Mouse (Mus musculus): ENCODE measurements around the gene Sapcd2.

The Sapcd2 gene

DNA sequence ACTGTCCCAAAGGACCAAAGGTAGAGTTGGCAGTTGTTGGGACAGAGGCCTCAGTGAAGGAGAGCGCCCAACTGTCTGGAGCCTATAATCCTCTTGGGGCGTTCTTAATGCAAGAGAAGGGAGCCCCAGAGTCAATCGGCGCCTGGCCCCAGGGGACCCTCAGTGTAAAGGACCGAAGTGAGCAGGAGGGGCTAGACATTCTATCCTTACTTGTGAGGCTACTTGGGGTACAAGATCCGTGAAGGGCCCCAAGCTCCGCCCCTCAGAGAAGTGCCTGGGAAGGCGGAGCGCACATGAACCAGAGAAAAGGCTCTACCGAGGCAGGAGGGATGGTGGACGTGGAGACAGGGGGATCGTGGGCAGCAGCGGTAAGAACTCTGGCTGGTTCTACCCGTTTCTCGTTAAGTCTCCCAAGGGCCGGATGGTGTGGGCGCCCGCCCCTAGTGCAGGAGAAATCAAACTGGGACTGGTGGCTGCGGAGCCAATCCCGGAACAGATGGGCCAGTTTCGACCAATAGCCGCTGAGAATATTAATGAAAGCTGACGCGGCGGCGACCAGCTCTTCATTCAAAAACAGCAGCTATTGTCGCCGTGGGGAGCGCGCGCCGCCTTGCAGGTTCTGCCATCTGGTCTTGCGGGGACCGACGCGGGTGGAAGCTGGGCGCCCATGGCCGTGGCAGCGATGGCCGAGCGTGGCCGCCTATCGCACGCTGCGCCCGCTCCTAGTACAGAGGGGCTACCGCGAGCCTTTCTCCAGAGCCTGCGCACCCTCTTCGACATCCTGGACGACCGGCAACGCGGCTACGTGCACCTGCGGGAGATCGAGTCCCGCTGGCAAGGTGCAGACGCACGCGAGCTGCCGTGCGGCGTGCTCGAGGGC, at the start of gene Sapcd2:
Gene Sapcd2, plus strand, starts transcription at position 558 of the 880 bp plus-strand sequence.
- DNase-seq (ENCODE audit: low spot score in 2 of 2): peak in 1 of 2 experiments; percentile 73

DNA sequence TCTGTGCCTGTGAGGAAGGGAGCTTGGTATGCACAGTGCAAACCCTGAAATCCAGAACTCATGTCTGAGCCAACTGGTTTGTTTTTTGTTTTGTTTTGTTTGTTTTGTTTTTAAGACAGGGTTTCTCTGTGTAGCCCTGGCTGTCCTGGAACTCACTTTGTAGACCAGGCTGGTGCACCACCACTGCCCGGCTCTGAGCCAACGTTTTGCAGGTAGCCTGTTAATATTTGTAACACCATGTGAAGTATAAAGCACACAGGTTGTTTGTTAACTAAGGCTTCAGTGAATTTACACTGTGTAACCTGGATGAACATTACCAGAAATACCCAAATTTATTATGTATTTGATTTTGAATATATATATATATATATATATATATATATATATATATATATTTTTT, 46.1 kb upstream of the Sapcd2 start:
- DNase-seq (ENCODE audit: low spot score in 2 of 2): no peak

DNA sequence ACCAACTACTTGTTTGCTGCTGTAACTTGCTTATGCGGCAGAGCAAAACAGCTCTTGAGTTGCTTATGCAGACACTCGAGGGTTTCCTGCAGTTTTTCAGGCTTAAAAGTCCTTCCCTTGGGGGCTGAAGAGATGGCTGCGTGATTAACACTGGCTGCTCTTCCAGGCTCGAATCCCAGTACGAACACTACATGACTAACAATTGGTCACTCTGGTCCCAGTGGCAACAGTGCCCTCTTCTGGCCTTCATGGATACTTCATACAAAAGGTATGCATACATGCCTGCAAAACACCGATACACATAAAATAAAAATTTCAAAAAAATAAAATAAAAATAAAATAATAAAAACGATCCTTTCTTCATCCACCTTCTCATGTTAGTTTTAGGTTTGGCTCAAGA, 43.7 kb upstream of the Sapcd2 start:
- no peak for DNase-seq (ENCODE audit: low spot score in 2 of 2)

DNA sequence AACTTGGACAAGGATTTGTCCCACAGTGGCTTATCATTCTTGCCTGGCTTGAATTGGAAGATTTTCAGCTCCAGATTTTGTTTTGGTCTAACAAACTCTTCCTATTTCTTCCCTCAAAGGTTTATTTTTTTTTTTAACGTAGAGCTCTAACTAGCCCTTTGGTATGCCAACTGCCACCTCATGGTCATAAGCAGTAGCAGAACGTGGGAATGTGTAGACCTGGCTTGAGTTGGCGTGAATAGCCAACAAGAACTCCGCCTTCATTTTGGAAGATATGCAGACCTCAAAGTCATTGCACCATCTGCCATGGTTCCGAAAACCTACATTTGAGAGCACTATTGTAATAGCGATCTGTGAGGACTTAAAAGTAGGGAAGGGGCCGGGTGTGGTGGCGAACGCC, 40.7 kb upstream of the Sapcd2 start:
- DNase-seq (ENCODE audit: low spot score in 2 of 2): no peak

DNA sequence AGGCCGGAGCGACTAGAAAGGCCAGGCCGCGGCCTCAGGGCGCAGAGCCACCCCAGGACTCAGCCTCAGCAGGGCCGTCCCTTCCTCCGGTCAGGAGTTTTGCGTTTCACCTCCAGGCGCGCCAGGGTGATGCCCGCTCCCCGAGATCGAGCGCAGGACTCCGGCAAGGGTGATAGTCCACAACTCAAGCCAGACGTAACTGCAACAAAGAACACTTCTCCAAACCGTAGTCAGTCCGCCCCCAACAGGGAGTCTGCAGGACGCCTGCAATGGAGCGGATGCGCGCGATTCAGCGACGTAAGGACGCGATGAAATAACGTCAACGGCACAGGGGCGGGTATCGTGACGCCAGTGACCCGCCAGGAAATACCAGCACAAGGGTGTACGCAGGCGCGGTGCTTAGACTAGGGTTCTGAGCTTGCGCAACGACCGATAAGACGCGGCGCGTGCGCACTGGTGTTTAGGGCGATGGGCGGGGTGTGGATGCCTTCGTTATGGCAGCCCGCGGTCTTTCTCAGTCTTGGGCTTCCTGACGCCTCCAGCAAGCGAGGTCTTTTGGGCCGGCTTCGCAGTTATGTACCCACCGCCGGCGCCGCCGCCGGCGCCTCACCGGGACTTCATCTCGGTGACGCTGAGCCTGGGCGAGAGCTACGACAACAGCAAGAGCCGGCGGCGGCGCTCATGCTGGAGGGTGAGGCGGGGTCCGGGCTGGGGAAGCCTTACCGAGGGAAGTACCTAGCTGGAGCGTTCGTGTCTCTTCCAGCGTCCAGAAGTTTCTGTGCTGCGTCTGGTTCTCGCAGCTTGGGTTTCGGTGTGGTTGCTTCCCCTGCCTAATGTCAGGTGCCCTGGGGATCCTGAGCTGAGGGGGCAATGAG, 39.6 kb upstream of the Sapcd2 start, which contains the start of gene Man1b1:
Gene Man1b1, plus strand, starts transcription at position 53 of the 875 bp plus-strand sequence.
- DNase-seq (ENCODE audit: low spot score in 2 of 2): peak; percentile 99

DNA sequence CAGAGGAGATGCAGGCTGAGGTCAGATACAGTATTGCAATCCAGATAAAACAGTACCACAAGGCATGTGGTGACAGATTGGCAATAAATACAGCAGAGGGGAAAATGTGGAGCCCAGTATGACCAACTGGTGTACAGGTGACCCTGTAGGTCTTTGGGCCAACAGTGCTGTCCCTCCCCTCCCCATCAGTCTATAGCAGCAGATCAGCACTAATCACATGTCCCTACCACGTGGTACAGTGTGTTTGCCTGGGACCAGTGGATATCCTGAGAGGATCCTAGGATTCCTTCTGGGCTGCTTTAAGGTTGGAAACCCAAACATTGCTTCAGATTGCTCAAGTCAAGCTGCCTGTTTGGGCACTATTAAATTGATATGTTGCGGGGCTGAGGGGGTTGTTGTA, 38.6 kb upstream of the Sapcd2 start:
- no peak for DNase-seq (ENCODE audit: low spot score in 2 of 2)

DNA sequence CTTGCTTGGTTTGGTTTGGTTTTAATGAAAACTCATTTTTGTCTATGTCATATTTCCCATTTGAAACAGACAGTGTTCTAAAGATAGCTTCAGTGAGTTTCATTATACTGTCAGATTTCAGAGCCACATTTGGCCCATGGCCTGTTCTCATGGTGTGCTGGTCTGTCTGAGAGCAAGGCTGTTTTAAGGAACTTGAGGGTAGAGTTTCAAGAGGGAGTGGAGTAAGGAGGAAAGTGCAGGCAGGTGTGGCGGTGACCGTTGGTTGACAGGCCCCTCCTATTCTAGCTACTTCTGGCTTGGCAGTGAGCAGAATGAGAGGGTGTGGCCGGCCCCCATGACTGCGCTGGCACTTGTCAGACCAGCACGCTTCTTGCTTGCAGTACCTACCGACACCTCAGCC, 33.8 kb upstream of the Sapcd2 start:
- no peak for DNase-seq (ENCODE audit: low spot score in 2 of 2)

DNA sequence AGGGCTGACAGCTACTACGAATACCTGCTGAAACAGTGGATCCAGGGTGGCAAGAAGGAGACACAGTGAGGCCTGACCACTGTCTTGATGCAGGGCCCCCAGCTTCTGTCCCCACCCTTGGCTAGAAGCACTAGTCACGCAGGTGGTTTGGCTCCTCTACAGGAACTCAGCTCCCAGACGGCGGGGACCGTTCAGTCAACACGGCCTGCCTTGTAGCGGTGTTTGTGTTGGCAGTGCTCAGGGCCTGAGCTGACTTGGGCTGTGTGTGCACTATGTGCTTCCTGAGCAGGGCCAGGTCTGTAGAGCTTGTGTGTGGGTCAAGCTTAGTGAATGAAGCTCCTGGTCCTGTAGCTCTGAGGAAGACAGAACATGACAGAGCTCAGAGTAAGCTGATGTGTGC, 24.0 kb upstream of the Sapcd2 start:
- DNase-seq (ENCODE audit: low spot score in 2 of 2): no peak

DNA sequence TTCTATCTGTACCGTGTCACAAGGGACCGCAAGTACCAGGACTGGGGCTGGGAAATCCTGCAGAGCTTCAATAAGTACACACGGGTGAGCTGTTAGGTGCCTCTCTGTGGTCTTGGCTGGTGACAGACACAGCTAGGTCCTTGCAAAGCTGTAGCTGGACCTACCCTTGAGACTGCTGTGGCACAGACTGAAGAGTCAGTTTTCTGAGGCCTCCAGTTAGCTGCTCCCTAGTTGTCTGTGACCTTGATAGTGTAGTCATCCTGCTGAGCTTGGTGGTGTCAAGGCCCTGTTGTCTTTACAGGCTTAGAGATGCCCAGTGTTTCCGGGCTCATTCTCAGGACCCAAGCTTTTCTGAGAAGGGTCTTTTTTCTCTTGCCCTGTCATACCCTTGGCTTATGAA, 22.6 kb upstream of the Sapcd2 start:
- DNase-seq (ENCODE audit: low spot score in 2 of 2): no peak

DNA sequence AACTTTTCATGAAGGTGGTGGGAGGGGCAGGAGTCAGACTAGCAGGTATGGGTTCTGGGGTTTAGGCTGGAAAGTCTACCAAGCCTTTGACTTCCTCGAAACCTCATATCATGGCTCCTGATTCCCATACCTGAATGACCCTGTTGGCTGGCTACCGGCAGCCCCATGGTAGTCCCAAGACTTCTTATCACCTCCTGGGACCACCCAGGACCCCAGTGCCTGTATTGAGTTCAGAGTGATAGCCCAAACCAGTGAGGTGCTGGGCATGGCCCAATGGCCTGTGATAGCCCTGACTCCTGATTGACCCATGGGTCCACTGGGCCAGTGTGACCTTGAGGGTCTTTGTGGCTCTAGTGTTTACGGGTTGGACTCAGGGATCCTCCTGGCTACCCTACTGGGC, 21.4 kb upstream of the Sapcd2 start:
- no peak for DNase-seq (ENCODE audit: low spot score in 2 of 2)

DNA sequence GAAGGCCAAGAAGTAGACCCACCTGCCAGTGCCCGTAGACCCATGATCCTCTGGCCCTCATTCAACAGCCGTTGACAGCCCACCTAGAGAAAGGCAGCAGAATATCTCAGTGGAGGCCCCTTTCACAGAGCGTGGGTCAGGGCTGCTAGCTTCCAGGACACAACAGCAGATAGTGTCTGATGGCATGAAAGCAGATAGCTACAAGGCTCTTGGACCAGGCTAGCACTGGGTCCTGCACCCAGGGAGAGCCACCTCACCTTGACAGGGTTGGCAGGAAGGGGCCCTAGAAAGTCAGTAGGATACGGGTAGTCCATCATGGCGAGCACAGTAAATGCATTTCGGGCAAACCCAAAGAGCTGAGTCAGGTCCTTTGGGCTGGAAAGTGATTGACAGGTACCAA, 17.9 kb upstream of the Sapcd2 start:
- DNase-seq (ENCODE audit: low spot score in 2 of 2): no peak

DNA sequence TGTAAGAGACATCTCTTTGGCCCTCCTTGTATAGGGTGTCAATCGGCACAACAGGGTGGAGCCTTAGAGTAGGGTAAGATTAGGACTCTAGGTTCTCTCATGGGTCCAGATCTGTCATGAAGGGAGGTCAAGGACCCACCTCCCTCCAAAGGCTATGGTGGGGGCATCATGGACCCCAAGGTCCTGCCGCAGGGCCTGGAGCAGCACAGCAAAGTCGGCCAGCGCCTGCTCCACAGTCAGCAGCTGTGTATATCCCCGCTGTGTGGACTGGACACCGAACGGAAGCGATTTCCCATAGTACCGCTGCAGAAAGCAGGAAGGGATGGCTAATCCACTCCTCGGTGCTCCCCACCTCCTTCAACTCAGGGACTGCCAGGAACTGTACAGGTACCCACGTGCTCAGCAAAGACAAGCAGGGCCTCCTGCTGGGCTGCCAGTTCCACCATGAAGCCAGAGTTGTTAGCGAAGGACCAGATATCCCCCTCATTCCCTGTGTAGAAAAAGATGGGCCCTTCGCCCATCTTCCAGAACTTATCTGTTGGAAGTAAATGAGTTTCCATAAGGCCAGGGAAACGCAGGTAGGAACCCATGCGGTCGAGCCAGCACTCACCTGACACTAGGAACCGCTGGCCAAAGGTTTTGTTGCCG, 16.6 kb upstream of the Sapcd2 start:
- no peak for DNase-seq (ENCODE audit: low spot score in 2 of 2)

DNA sequence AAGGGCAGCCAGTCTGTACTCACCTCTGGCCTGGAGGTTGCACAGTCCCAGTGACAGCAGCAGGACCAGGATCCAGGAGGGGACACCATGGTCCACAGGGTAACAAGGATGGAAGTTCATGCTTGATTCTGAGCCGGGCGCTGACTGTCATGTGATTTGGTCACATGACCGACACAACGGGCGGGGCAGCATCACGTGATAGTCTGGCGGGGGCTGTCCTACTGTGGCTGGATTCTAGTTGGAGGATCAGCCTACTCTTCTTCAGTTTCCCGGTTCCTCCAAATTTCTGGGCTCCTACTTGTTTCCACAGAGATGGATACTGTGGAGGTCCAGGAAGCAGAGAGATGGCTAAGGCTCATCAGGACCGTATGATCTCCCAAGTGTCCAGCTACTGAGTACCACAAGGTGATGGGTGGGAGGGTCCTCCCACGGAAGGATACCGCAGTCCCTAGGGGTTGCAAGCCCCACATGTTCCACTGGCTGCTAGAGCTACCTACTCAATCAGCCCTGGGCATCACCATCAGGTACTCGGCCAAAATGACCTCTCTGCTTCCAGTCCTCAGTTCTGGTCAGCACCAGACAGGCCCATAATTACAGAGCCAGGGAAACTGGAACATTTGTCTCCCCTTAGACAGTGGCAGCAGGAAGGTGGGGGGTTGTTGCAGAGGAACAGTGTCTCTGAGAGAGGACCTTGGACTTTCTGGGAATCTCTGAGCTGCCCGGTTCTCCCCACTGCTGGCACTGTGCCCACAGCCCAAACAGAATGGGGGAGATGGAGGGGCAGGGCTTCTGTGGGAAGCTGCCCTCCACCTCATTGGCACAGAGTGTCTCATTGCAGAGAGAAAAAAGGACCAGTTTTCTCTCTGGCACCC, 15.7 kb upstream of the Sapcd2 start, which contains the start of gene Dpp7:
Gene Dpp7, minus strand, starts transcription at position 152 of the 872 bp plus-strand sequence.
- peak; percentile 56 to 69 for DNase-seq (ENCODE audit: low spot score in 2 of 2)

DNA sequence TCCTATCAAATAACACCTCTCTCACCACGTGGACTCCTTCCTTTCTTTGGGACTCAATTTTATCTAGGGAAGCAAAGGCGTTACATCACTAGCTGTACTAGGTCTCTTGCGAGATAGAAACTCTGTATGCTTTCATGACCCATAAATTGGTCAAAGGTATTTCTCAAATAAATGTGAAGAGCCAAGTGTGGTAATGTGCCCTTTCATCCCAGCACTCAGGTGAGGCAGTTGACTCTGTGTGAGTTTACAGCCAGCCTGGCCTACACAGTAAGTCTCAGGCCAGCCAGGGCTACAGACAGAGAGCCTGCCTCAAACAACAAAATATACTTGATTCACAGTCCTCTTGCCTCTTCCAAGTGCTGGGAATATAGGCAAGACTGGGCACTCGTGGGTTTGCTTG, 12.3 kb upstream of the Sapcd2 start:
- no peak for DNase-seq (ENCODE audit: low spot score in 2 of 2)

DNA sequence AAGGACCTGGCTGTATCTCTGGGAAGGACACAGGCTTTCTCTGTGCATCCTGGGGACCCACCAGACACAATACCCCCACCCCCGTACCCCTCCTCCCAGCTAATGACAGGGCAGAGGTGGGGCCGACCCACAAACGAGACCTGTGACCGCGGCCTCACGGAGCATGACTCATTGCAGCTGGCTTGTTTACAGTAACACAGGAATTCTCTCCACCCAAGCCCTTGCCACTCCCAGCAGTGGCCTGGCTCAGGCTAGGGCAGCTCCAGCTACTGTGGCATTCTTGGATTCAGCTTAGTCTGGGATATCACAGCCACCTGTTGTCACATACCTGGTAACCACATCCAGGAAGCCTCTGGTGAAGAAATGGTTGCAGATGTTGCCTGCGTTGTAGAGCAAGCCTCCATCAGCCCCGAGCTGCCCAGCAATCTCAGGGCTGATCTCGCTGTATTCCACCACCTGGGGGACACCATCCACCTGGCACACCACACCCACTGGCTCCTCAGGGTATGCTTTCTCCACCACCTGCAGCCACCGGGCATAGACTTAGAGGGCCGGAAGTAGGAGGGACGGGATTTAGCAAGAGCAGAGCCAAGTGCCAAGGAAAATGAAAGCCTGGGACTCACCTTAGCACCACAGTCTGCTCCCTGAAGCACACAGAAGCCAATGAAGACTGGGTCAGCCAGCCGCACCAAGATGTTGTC, 8.5 kb upstream of the Sapcd2 start:
- peak in 1 of 2 experiments; percentile 56 for DNase-seq (ENCODE audit: low spot score in 2 of 2)

DNA sequence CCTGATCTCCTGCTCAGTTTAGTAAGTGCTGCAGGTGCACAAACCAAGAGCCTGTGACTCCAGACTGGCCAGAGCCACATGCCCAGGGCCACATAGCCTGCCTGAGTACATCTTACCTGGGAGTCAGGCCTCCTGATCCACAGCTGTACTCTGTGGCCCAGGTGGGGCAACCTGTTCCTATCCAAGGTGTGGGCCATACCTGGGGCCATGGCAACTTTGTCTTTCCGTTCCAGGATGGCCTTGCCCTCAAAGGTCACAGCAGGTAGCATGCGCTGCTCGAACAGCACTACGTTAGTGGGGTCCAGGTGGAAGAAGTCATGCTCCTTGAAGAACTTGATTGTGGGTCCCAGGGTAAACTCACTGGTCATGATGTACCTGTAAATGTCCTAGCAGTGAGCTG, 7.8 kb upstream of the Sapcd2 start:
- no peak for DNase-seq (ENCODE audit: low spot score in 2 of 2)

DNA sequence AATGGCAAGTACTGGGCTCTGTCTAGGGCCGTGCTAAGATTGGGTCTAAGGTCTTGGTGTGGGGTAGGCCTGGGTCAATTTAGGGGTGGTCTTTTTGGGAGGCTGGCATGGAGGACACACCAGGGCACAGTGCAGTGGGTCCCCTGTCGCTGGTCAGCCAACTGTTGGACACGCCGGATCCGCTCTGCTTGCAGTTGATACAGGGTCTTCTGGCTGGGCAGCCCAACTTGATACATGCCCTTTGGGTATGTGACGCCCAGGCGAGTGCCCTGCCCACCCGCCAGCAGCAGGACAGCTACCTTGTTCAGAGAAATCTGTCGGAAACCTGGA, 7.4 kb upstream of the Sapcd2 start:
- DNase-seq (ENCODE audit: low spot score in 2 of 2): no peak

DNA sequence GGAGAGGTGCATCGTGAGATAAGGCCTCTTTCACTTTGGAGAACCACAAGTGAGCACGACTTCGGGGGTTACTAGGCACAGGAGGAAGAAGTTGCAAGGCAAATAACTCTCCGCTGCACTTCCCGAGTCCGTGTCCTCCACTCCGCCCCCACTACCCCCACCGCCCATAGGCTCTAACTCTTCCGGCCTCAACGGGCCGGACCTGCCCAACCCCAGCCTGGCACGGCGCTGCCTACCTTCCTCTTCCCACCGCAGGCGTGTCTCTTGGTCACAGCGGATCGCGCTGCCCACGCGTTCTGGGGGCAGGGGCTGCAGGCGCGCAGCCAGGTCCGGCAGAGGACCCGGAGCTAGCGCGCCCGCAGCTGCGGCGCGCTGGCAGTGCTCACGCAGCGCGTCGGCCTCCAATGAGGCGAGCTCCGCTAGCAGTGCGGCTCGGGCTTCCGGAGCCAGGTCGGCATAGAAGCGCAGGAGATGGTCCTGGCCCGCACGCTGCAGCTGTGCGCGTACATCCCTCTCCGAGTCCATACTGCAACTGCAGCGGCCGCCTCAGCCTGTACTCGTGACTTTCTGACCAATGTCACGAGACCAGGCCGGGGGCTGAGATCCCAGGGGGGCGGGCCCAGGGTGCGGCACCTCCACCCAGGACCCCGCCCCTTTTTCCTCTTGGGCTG, 6.9 kb upstream of the Sapcd2 start, which contains the start of gene Uap1l1:
Gene Uap1l1, minus strand, starts transcription at position 592 of the 671 bp plus-strand sequence.
- DNase-seq (ENCODE audit: low spot score in 2 of 2): peak; percentile 60 to 82

DNA sequence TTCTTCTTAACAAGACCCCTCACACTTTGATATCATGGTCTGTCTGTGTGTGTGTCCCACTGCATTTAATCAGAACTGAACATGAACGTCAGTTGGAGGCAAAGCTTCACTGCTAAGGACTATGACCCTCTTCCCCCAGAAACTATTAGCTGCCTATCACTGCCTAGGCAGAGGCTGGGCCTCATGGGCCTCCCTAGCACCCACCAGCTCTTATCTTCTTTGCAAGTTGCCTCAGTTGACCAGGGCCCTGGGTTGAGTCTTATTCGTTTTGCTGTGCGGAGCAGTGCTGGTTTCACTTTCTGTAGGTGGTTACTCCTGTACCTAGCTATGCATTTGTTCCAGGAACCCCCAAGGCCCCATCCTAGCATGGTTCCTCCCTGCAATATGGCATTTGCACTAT, 2.1 kb upstream of the Sapcd2 start:
- no peak for DNase-seq (ENCODE audit: low spot score in 2 of 2)

All from urinary bladder, adult 18-20 months (tissue).